Mouse (Mus musculus): Measurements from ENCODE around the gene Pde4b.

- TF ChIP-seq CTCF (IDR thresholded peaks at IDR 0.05; ENCODE audit: low read depth, low read length) (no peak), GATA1 (IDR thresholded peaks at IDR 0.05; ENCODE audit: borderline replicate concordance, low read length) (no peak), TAL1 (conservative IDR thresholded peaks at IDR 0.05; ENCODE audit: low read depth, low read length) (no peak)
Measured at GRCm38 (mm10) chr4:102591798-102592197, 504.5 kb downstream of the Pde4b start.
